Mouse (Mus musculus): ENCODE measurements around the gene Fes. TPM values are rescaled to one million over a fixed set of nuclear protein-coding genes. Genes with fewer than 3 reads are reported as not detected.

Gene Fes
- polyA plus RNA-seq, 1 experiment from 2014 or later: 9.5 TPM

- peaks cover 6% of the 10 kb centered on the region; the same call in 1 of the 2 replicates for H3K4me1 ChIP-seq (ENCODE audit: control insufficient read depth, insufficient read depth, low read length)
- 92% methylated on average over 15 of the region's 15 CpGs for WGBS
- no peak overlapping the region for H3K4me3 ChIP-seq (ENCODE audit: low read depth, low read length)
- ATAC-seq (ENCODE audit: insufficient number of reproducible peaks, insufficient read depth, low FRiP score, low read depth): no peak
- H3K27ac ChIP-seq (ENCODE audit: low read length): no peak overlapping the region
- H3K9ac ChIP-seq (replicated peaks; ENCODE audit: low read depth, low read length): no peak overlapping the region
- H3K4me2 ChIP-seq (replicated peaks; ENCODE audit: low read depth, low read length): no peak overlapping the region
- H3K36me3 ChIP-seq (ENCODE audit: control insufficient read depth, insufficient read depth, low read length): peaks cover 51% of the 10 kb centered on the region
- H3K27me3 ChIP-seq (ENCODE audit: control insufficient read depth, insufficient read depth, low read length): no peaks in the 10 kb centered on the region
- no peaks in the 10 kb centered on the region for H3K9me3 ChIP-seq (ENCODE audit: control insufficient read depth, low read depth, low read length)
Observed at GRCm38 (mm10) chr7:80392119-80392518, 4.4 kb upstream of the Fes start.

- Histone ChIP-seq H3K4me3 (ENCODE audit: low read depth, low read length) (peak overlapping the region; percentile 17), H3K36me3 (ENCODE audit: control insufficient read depth, insufficient read depth, low read length) (peaks cover 20% of the 10 kb centered on the region), H3K27me3 (ENCODE audit: control insufficient read depth, insufficient read depth, low read length) (no peaks in the 10 kb centered on the region), H3K9me3 (ENCODE audit: control insufficient read depth, low read depth, low read length) (no peaks in the 10 kb centered on the region), H3K27ac (ENCODE audit: low read length) (peak overlapping the region; percentile 18; the same call in 1 of the 2 replicates), H3K9ac (replicated peaks; ENCODE audit: low read depth, low read length) (peak overlapping the region; percentile 11), H3K4me1 (ENCODE audit: control insufficient read depth, insufficient read depth, low read length) (peaks cover 6% of the 10 kb centered on the region; the same call in 1 of the 2 replicates), H3K4me2 (replicated peaks; ENCODE audit: low read depth, low read length) (peak overlapping the region; percentile 45)
- no peak for ATAC-seq (ENCODE audit: insufficient number of reproducible peaks, insufficient read depth, low FRiP score, low read depth)
- WGBS: 38% methylated on average over 17 of the region's 17 CpGs
Observed at GRCm38 (mm10) chr7:80387033-80387632, 613 bp downstream of the Fes start.

- ATAC-seq (ENCODE audit: insufficient number of reproducible peaks, insufficient read depth, low FRiP score, low read depth): peak; percentile 57; the same call in 1 of the 2 replicates
- Histone ChIP-seq H3K4me2 (replicated peaks; ENCODE audit: low read depth, low read length) (peak overlapping the region; percentile 45; the same call in 1 of the 2 replicates), H3K4me1 (ENCODE audit: control insufficient read depth, insufficient read depth, low read length) (peaks cover 6% of the 10 kb centered on the region; the same call in 1 of the 2 replicates), H3K4me3 (ENCODE audit: low read depth, low read length) (0 out of 2 replicates have a peak overlapping the region, but pooled peaks have one; percentile 3), H3K36me3 (ENCODE audit: control insufficient read depth, insufficient read depth, low read length) (peaks cover 12% of the 10 kb centered on the region), H3K27ac (ENCODE audit: low read length) (0 out of 2 replicates have a peak overlapping the region, but pooled peaks have one; percentile 22), H3K9ac (replicated peaks; ENCODE audit: low read depth, low read length) (no peak overlapping the region), H3K27me3 (ENCODE audit: control insufficient read depth, insufficient read depth, low read length) (no peaks in the 10 kb centered on the region), H3K9me3 (ENCODE audit: control insufficient read depth, low read depth, low read length) (no peaks in the 10 kb centered on the region)
- 43% methylated on average over 18 of the region's 18 CpGs for WGBS
Observed at GRCm38 (mm10) chr7:80386235-80386930, 1.4 kb downstream of the Fes start.

- 68% methylated on average over 11 of the region's 11 CpGs for WGBS
- H3K9me3 ChIP-seq (ENCODE audit: control insufficient read depth, low read depth, low read length): no peaks in the 10 kb centered on the region
- H3K4me2 ChIP-seq (replicated peaks; ENCODE audit: low read depth, low read length): no peak overlapping the region
- H3K4me1 ChIP-seq (ENCODE audit: control insufficient read depth, insufficient read depth, low read length): peaks cover 2% of the 10 kb centered on the region; the same call in 1 of the 2 replicates
- H3K9ac ChIP-seq (replicated peaks; ENCODE audit: low read depth, low read length): no peak overlapping the region
- ATAC-seq (ENCODE audit: insufficient number of reproducible peaks, insufficient read depth, low FRiP score, low read depth): no peak
- no peaks in the 10 kb centered on the region for H3K27me3 ChIP-seq (ENCODE audit: control insufficient read depth, insufficient read depth, low read length)
- H3K4me3 ChIP-seq (ENCODE audit: low read depth, low read length): no peak overlapping the region
- H3K36me3 ChIP-seq (ENCODE audit: control insufficient read depth, insufficient read depth, low read length): no peaks in the 10 kb centered on the region
- no peak overlapping the region for H3K27ac ChIP-seq (ENCODE audit: low read length)
Observed at GRCm38 (mm10) chr7:80382919-80383318, 4.8 kb downstream of the Fes start.

GRCm38 (mm10) chr7:80379531-80379930 is 8.2 kb downstream of the Fes start:
- Histone ChIP-seq H3K4me3 (ENCODE audit: low read depth, low read length) (no peak overlapping the region), H3K27ac (ENCODE audit: low read length) (no peak overlapping the region), H3K9ac (replicated peaks; ENCODE audit: low read depth, low read length) (no peak overlapping the region), H3K4me1 (ENCODE audit: control insufficient read depth, insufficient read depth, low read length) (no peaks in the 10 kb centered on the region), H3K4me2 (replicated peaks; ENCODE audit: low read depth, low read length) (no peak overlapping the region), H3K9me3 (ENCODE audit: control insufficient read depth, low read depth, low read length) (no peaks in the 10 kb centered on the region), H3K27me3 (ENCODE audit: control insufficient read depth, insufficient read depth, low read length) (no peaks in the 10 kb centered on the region), H3K36me3 (ENCODE audit: control insufficient read depth, insufficient read depth, low read length) (no peaks in the 10 kb centered on the region; the same call in 1 of the 2 replicates)
- ATAC-seq (ENCODE audit: insufficient number of reproducible peaks, insufficient read depth, low FRiP score, low read depth): no peak
- WGBS: 57% methylated on average over 13 of the region's 13 CpGs

- H3K4me3 ChIP-seq (ENCODE audit: low read depth, low read length): no peak overlapping the region
- 31% methylated on average over 6 of the region's 6 CpGs for WGBS
- H3K9me3 ChIP-seq (ENCODE audit: control insufficient read depth, low read depth, low read length): no peaks in the 10 kb centered on the region
- H3K4me1 ChIP-seq (ENCODE audit: control insufficient read depth, insufficient read depth, low read length): no peaks in the 10 kb centered on the region
- no peak overlapping the region for H3K4me2 ChIP-seq (replicated peaks; ENCODE audit: low read depth, low read length)
- H3K9ac ChIP-seq (replicated peaks; ENCODE audit: low read depth, low read length): no peak overlapping the region
- H3K27ac ChIP-seq (ENCODE audit: low read length): no peak overlapping the region
- no peaks in the 10 kb centered on the region; the same call in 1 of the 2 replicates for H3K36me3 ChIP-seq (ENCODE audit: control insufficient read depth, insufficient read depth, low read length)
- no peak for ATAC-seq (ENCODE audit: insufficient number of reproducible peaks, insufficient read depth, low FRiP score, low read depth)
- no peaks in the 10 kb centered on the region for H3K27me3 ChIP-seq (ENCODE audit: control insufficient read depth, insufficient read depth, low read length)
Observed at GRCm38 (mm10) chr7:80377471-80377870, 10.3 kb downstream of the Fes start.

- H3K36me3 ChIP-seq (ENCODE audit: control insufficient read depth, insufficient read depth, low read length): no peaks in the 10 kb centered on the region; the same call in 1 of the 2 replicates
- no peak overlapping the region for H3K27ac ChIP-seq (ENCODE audit: low read length)
- H3K4me1 ChIP-seq (ENCODE audit: control insufficient read depth, insufficient read depth, low read length): no peaks in the 10 kb centered on the region
- no peak overlapping the region for H3K9ac ChIP-seq (replicated peaks; ENCODE audit: low read depth, low read length)
- H3K4me3 ChIP-seq (ENCODE audit: low read depth, low read length): no peak overlapping the region
- no peak overlapping the region for H3K4me2 ChIP-seq (replicated peaks; ENCODE audit: low read depth, low read length)
- H3K9me3 ChIP-seq (ENCODE audit: control insufficient read depth, low read depth, low read length): no peaks in the 10 kb centered on the region
- 78% methylated on average over 10 of the region's 10 CpGs for WGBS
- no peaks in the 10 kb centered on the region for H3K27me3 ChIP-seq (ENCODE audit: control insufficient read depth, insufficient read depth, low read length)
- ATAC-seq (ENCODE audit: insufficient number of reproducible peaks, insufficient read depth, low FRiP score, low read depth): no peak
Observed at GRCm38 (mm10) chr7:80376192-80376591, 11.6 kb downstream of the Fes start.

GRCm38 (mm10) chr7:80375376-80376039 is 12.2 kb downstream of the Fes start:
- Histone ChIP-seq H3K9me3 (ENCODE audit: control insufficient read depth, low read depth, low read length) (no peaks in the 10 kb centered on the region), H3K36me3 (ENCODE audit: control insufficient read depth, insufficient read depth, low read length) (no peaks in the 10 kb centered on the region; the same call in 1 of the 2 replicates), H3K27me3 (ENCODE audit: control insufficient read depth, insufficient read depth, low read length) (no peaks in the 10 kb centered on the region), H3K4me1 (ENCODE audit: control insufficient read depth, insufficient read depth, low read length) (no peaks in the 10 kb centered on the region), H3K9ac (replicated peaks; ENCODE audit: low read depth, low read length) (no peak overlapping the region), H3K4me3 (ENCODE audit: low read depth, low read length) (no peak overlapping the region), H3K27ac (ENCODE audit: low read length) (no peak overlapping the region), H3K4me2 (replicated peaks; ENCODE audit: low read depth, low read length) (no peak overlapping the region)
- ATAC-seq (ENCODE audit: insufficient number of reproducible peaks, insufficient read depth, low FRiP score, low read depth): no peak
- 79% methylated on average over 9 of the region's 9 CpGs for WGBS

Measured in stomach, embryonic 14.5 days (tissue).